Mouse (Mus musculus) spleen, adult 12 weeks (tissue): Measurements from ENCODE around the gene Kifc3.
A peak's percentile ranks its signal among the peaks of the same experiment; 100 is the strongest.

ENCODE experiments used
- DNase-seq: peaks from one replicate; pipeline ENCODE4 v3.0.0; 2022; ENCODE audit warnings: low spot score

Gene Kifc3

GRCm38 (mm10) chr8:95075504-95075903 is 127.1 kb downstream of the Kifc3 start:
- DNase-seq: no peak

GRCm38 (mm10) chr8:95067582-95067981 is 135.0 kb downstream of the Kifc3 start:
- peak; percentile 38 for DNase-seq

GRCm38 (mm10) chr8:95064531-95064930 is 138.1 kb downstream of the Kifc3 start:
- no peak for DNase-seq

DNA sequence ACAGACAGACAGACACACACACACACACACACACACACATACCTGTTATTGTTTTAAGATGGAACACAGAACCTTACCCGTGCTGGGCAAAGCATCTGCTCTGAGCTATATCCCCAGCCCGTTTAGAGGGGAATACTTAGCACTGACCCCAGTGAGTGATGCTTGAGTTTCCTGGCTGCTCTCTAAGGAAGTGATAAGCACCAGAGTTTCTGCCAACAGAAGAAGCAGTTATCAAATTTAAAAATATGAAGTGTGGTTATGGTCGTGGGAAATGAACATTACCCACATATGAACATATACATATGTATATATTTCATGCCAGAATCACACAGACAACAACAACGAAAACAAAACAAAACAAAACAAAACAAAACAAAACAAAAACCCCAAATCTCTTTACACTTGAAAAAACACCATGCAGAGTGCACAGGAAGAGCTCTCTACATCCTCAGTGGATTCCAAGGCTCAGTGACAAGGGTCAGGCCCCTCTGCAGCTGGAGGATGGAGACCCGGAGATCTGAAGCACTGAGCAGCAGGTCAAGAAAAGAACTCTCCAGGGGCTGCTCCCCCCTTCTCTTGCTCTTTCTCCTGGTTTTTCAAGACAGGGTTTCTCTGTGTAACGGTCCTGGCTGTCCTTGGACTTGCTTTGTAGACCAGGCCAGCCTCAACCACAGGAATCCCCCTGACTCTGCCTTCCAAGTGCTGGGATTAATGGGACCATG is 142.6 kb downstream of the Kifc3 start:
- no peak for DNase-seq

GRCm38 (mm10) chr8:95058661-95059060 is 144.0 kb downstream of the Kifc3 start:
- DNase-seq: no peak

- no peak for DNase-seq
These were observed 146.2 kb downstream of the Kifc3 start for GRCm38 (mm10) chr8:95056414-95056813.

- DNase-seq: no peak
These were observed 147.6 kb downstream of the Kifc3 start, which contains the start of gene Drc7 for GRCm38 (mm10) chr8:95054927-95055510. TSS of gene Drc7 (plus strand) at chr8:95055103.

GRCm38 (mm10) chr8:95054438-95054837 is 148.2 kb downstream of the Kifc3 start:
- no peak for DNase-seq
